Mouse (Mus musculus): ENCODE measurements around the gene Slc16a13.

DNA sequence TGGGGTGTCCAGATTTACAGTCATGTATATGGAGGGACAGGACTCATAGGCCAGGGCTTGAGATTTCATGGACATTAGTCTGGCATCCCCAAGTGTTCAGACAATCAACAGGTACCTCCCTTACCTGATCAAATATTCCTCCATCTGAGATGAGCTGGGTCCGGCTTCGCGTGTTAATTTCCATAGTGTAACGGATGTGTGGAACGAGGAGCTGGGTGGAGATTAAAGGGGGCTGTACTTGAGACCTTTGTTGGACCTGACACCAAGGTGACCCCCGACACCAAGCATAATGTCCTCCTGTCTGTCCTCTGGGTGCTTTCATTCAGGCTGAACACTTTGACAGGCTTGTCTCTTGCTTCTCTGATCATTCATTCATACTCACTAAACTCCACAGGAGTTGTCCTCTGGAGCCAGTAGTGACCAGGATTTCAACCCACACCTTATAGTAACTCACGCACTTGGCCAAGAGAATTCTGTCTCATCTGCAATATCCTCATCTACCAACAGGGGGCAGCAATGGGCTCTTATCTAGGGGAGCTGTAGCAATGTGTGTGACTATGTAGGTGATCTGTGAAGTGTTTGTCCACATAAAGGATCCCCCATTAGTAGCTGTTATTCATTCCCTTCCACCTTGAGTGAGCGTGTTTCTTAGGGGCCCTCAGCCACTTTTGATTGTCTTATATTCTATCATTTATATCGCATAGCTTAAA is 26.4 kb upstream of the Slc16a13 start:
- TF ChIP-seq CTCF (IDR thresholded peaks at IDR 0.05; ENCODE audit: insufficient read depth, low read depth, low read length) = no peak
- TF ChIP-seq POLR2A (IDR thresholded peaks at IDR 0.05; ENCODE audit: insufficient read depth, low read depth, low read length) = no peak
